Mouse (Mus musculus) limb, embryonic 12.5 days (tissue): ENCODE measurements around the gene Kifc1. TPM values are rescaled to one million over a fixed set of nuclear protein-coding genes. Genes with fewer than 3 reads are reported as not detected.

Experiments used
- ATAC-seq: fragments of 200-750 bp; cut with Nextera tagmentation; 2 replicates; pipeline ENCODE4 v1.8.0; 2017; ENCODE audit warnings: low read depth, moderate TSS enrichment; ENCODE audit not compliant: insufficient number of reproducible peaks, insufficient read depth, low FRiP score, low TSS enrichment
- H3K27ac ChIP-seq: fragments of 300-500 bp; sonication (generic); 2 replicates; pipeline ENCODE4 v1.5.1; 2016; ENCODE audit warnings: mild to moderate bottlenecking, moderate library complexity
- H3K27me3 ChIP-seq: fragments of 300-500 bp; sonication (generic); 2 replicates; pipeline ENCODE4 v1.6.1; 2016; ENCODE audit warnings: mild to moderate bottlenecking, moderate library complexity
- H3K36me3 ChIP-seq: fragments of 300-500 bp; sonication (generic); 2 replicates; pipeline ENCODE4 v1.6.1; 2016; ENCODE audit warnings: mild to moderate bottlenecking, moderate library complexity
- H3K4me1 ChIP-seq: fragments of 300-500 bp; sonication (generic); replicated peaks from 2 replicates; pipeline ENCODE4 v1.6.1; 2016
- H3K4me2 ChIP-seq: fragments of 300-500 bp; sonication (generic); 2 replicates; pipeline ENCODE4 v1.6.1; 2016; ENCODE audit warnings: mild to moderate bottlenecking, moderate library complexity
- H3K4me3 ChIP-seq: fragments of 300-500 bp; sonication (generic); replicated peaks from 2 replicates; pipeline ENCODE4 v1.5.1; 2016; ENCODE audit warnings: mild to moderate bottlenecking
- H3K9ac ChIP-seq: fragments of 300-500 bp; sonication (generic); replicated peaks from 2 replicates; pipeline ENCODE4 v1.6.1; 2016; ENCODE audit warnings: mild to moderate bottlenecking, moderate library complexity
- H3K9me3 ChIP-seq: fragments of 300-500 bp; sonication (generic); 2 replicates; pipeline ENCODE4 v1.6.1; 2016; ENCODE audit warnings: mild to moderate bottlenecking, moderate library complexity
- WGBS: fragments of 180-500 bp; shearing (Covaris S2); methylation state at CpG from one replicate; pipeline ENCODE4 v1.1.7; 2016; 5-methylcytosine and 5-hydroxymethylcytosine counted together
- polyA plus RNA-seq: library from polyadenylated mRNA; unstranded; fragments of >200 nt; fragmentation: Nextera tagmentation; extraction: Ambion mirVana; gene quantifications from 2 replicates; pipeline ENCODE4 v1.2.1, GENCODE M21; 2016

Gene Kifc1
- polyA plus RNA-seq, 1 experiment from 2014 or later = 7.6 TPM

DNA sequence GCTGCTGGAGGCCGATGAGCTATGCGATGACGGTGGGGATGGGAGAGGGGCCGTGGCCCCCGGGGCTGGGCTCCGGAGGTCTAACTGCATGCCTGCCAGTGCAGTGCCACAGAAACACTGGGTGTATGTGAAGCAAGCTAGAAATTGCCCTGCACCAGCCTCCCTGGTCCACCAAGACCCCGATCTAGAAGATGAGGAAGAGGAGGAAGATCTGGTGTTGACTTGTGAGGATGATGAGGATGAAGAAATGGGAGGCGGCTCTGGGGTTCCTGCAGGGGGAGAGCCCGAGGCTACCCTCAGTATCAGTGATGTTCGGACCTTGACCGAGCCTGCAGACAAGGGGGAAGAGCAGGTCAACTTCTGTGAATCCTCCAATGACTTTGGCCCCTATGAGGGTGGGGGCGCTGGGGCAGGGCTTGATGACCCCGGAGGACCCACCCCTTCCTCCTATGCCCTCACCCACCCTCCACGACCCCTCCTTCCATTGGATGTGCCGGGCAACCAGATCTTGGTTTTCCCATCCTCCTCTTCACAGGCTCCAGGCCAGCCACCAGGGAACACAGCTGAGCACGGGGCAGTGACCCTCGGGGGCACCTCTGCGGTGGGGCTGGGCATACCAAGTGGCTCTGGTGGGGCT lies 27.3 kb upstream of the Kifc1 start:
- Histone ChIP-seq H3K4me1 (peaks cover 42% of the 10 kb centered on the region), H3K9me3 (no peaks in the 10 kb centered on the region), H3K27ac (no peak overlapping the region), H3K9ac (no peak overlapping the region; the same call in 1 of the 2 replicates), H3K4me3 (peak overlapping the region; percentile 63; the same call in 1 of the 2 replicates), H3K27me3 (no peaks in the 10 kb centered on the region), H3K4me2 (peak overlapping the region; percentile 98), H3K36me3 (peaks cover 39% of the 10 kb centered on the region)
- no peak for ATAC-seq
- 83% methylated on average over 18 of the region's 18 CpGs for WGBS

DNA sequence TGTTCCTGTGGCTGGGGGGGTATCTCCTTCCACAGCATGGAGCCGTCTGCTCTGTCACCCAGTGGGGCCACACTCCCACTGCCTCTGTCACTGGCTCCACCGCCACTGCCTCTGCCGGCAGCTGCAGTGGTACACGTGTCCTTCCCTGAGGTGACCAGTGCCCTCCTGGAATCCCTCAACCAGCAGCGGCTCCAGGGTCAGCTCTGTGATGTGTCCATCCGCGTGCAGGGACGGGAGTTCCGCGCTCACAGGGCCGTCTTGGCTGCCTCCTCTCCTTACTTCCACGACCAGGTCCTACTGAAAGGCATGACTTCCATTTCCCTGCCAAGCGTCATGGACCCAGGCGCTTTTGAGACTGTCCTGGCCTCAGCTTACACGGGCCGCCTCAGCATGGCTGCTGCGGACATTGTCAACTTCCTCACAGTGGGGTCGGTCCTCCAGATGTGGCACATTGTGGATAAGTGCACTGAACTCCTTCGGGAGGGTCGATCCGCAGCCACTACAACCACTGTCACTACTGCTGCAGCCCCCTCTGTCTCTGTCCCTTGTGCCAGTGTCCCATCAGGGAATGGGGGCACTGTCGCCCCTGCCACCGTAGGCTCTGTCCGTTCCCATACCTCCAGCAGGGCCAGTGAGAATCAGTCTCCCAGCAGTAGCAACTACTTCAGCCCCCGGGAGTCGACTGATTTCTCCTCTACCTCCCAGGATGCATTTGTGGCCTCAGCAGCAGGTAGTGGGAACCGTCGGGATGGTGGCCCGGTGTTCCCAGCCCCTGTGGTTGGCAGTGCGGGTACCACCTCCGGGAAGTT lies 26.6 kb upstream of the Kifc1 start:
- Histone ChIP-seq H3K27me3 (no peaks in the 10 kb centered on the region), H3K4me1 (peaks cover 42% of the 10 kb centered on the region), H3K36me3 (peaks cover 46% of the 10 kb centered on the region), H3K4me3 (peak overlapping the region; percentile 53), H3K9ac (no peak overlapping the region; the same call in 1 of the 2 replicates), H3K4me2 (peak overlapping the region; percentile 98), H3K9me3 (no peaks in the 10 kb centered on the region), H3K27ac (no peak overlapping the region)
- WGBS = 77% methylated on average over 31 of the region's 31 CpGs
- ATAC-seq = no peak

DNA sequence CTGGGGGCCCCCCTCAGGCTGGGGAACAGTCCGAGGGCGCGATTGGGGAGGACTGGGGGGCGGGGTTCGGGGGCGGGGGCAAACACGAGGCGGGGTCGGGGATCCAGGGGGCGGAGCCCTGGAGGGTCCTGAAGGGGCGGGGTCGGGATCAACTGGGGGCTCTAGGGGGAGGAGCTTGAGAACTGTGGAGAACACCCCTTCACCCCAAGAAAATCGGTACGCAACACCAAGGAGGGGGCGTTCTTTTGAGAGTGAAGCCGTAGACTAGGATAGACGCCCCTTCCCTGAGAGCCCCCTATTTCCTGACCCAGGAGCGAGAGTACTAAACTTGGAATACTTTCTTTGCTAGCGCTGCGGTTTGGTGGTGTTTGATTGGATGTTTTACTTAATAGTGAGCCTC lies 25.8 kb upstream of the Kifc1 start:
- 1% methylated on average over 19 of the region's 20 CpGs for WGBS
- ATAC-seq = peak; percentile 4; the same call in 1 of the 2 replicates
- peak overlapping the region; percentile 53 for H3K4me3 ChIP-seq
- peaks cover 46% of the 10 kb centered on the region for H3K4me1 ChIP-seq
- H3K36me3 ChIP-seq = peaks cover 54% of the 10 kb centered on the region
- H3K27me3 ChIP-seq = no peaks in the 10 kb centered on the region
- peak overlapping the region; percentile 61 for H3K9ac ChIP-seq
- H3K27ac ChIP-seq = peak overlapping the region; percentile 86
- no peaks in the 10 kb centered on the region for H3K9me3 ChIP-seq
- H3K4me2 ChIP-seq = peak overlapping the region; percentile 98

DNA sequence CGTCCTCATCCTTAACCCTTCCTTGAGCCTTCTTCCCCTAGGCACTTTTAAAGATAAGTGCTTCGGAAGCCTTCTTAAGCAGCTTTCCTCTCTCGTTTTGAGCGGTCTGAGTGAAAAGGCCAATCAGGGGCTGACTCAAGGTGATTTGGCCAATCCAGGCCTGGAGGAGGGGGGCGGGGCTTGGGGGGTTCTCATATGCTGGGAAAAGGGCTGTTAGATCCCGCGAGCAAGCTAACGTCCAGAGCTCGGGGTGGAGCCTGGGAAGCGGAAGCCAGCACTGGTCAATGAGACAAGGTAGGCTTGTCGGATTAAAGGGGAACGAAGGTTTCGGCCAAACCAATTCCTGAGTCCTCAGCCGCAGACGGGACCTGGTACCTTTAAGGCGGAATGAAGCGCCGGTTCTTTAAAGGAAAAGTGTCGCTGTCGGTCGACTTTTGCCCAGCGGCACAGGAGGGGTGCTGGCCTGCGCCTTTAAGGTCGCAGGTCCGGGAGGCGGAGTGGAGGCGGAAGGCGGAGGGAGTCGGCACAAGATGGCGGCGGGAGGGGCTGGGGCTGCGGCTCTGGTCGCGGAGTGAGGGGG lies 25.3 kb upstream of the Kifc1 start, which contains the start of the genes Tapbp and Zbtb22:
Tapbp (plus strand) TSS at position 229 of the 580 bp plus-strand sequence.
Zbtb22 (plus strand) TSS at position 234 of the 580 bp plus-strand sequence.
- H3K4me2 ChIP-seq = peak within 1 kb of the TSS; percentile 98
- peak within 1 kb of the TSS; percentile 86 for H3K27ac ChIP-seq
- peak within 1 kb of the TSS; percentile 53 for H3K4me3 ChIP-seq
- H3K9me3 ChIP-seq = no peaks in the 10 kb centered on the region
- no peaks in the 10 kb centered on the region for H3K27me3 ChIP-seq
- H3K9ac ChIP-seq = peak within 1 kb of the TSS; percentile 61
- peaks cover 59% of the 10 kb centered on the region for H3K36me3 ChIP-seq
- under 1% methylated on average over 34 of the region's 34 CpGs for WGBS
- ATAC-seq = peak; percentile 90
- peaks cover 50% of the 10 kb centered on the region for H3K4me1 ChIP-seq

DNA sequence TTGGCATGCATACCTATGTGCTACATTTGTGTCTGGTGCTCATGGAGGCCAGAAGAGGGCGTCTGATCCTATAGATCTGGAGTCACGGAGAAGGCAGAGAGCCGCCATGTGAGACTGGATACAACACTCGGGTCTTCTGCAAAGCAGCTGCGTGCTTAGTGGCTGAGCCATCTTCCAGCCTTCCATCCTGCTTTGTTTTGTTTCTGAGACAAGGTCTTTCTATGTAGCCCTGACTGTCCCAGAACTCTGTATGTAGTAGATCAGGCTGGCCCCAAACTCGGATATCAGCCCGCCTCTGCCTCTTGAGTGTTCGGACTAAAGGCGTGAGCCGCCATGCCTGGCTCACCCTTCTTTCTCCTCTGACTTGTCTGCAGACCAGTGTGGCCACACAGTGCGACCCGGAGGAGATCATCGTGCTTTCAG lies 24.5 kb upstream of the Kifc1 start:
- Histone ChIP-seq H3K9me3 (no peaks in the 10 kb centered on the region), H3K27ac (no peak overlapping the region), H3K36me3 (peaks cover 63% of the 10 kb centered on the region), H3K4me3 (peak overlapping the region; percentile 53), H3K4me2 (peak overlapping the region; percentile 98), H3K4me1 (peaks cover 55% of the 10 kb centered on the region), H3K9ac (no peak overlapping the region; the same call in 1 of the 2 replicates), H3K27me3 (no peaks in the 10 kb centered on the region)
- no peak for ATAC-seq
- WGBS = 78% methylated on average over 13 of the region's 13 CpGs

DNA sequence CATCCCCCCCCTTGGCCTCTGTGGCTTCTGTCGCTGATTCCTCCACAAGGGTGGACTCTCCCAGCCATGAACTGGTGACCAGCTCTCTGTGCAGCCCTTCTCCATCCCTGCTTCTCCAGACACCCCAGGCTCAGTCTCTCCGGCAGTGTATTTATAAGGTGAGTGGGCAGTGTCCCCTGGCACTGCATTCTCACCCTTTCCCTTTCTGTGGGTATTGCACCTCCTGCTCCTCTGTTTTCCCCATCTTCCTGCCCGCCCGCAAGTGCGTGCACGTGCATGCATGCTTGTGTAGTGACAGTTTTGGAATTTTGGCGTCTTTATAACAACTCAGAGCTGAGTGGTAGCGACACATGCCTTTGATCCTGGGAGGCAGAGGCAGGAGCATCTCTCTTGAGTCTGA lies 23.4 kb upstream of the Kifc1 start:
- no peak for ATAC-seq
- Histone ChIP-seq H3K4me1 (peaks cover 46% of the 10 kb centered on the region), H3K27me3 (no peaks in the 10 kb centered on the region), H3K4me3 (no peak overlapping the region), H3K36me3 (peaks cover 63% of the 10 kb centered on the region), H3K4me2 (no peak overlapping the region), H3K9me3 (no peaks in the 10 kb centered on the region), H3K9ac (no peak overlapping the region), H3K27ac (no peak overlapping the region)
- WGBS = 94% methylated on average over 8 of the region's 8 CpGs

DNA sequence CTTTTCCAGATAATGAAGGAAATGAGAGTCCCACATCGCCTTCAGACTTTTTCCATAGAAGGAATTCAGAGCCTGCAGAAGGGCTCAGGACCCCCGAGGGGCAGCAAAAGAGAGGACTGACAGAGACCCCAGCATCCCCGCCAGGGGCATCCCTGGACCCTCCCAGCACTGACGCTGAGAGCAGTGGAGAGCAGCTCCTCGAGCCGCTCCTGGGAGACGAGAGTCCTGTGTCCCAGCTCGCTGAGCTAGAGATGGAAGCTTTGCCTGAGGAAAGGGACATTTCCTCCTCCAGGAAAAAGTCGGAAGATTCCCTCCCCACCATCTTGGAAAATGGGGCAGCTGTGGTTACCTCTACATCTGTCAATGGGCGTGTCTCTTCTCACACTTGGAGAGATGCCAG lies 22.8 kb upstream of the Kifc1 start:
- no peak overlapping the region for H3K4me2 ChIP-seq
- no peaks in the 10 kb centered on the region for H3K27me3 ChIP-seq
- ATAC-seq = no peak
- H3K27ac ChIP-seq = no peak overlapping the region
- no peak overlapping the region for H3K9ac ChIP-seq
- no peak overlapping the region for H3K4me3 ChIP-seq
- peaks cover 61% of the 10 kb centered on the region for H3K36me3 ChIP-seq
- peaks cover 42% of the 10 kb centered on the region for H3K4me1 ChIP-seq
- no peaks in the 10 kb centered on the region for H3K9me3 ChIP-seq
- WGBS = 90% methylated on average over 10 of the region's 10 CpGs

DNA sequence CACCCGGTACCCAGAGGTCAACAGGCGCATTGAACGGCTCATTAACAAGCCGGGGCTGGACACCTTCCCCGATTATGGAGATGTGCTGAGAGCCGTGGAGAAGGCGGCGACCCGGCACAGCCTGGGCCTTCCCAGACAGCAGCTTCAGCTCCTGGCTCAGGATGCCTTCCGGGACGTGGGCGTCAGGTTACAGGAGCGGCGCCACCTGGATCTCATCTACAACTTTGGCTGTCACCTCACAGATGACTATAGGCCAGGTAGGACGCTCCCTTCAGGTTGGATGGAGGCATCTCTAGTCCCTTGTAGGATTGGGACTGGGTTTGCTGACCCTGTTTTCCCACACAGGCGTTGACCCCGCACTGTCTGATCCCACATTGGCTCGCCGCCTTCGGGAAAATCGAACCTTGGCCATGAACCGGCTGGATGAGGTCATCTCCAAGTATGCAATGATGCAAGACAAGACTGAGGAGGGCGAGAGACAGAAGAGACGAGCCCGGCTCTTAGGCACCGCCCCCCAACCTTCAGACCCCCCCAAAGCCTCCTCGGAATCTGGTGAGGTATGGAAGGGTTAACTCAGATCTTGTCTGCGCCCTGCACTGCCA lies 21.5 kb upstream of the Kifc1 start:
- Histone ChIP-seq H3K27ac (no peak overlapping the region), H3K27me3 (no peaks in the 10 kb centered on the region), H3K36me3 (peaks cover 47% of the 10 kb centered on the region), H3K4me1 (peaks cover 46% of the 10 kb centered on the region), H3K9ac (no peak overlapping the region), H3K9me3 (no peaks in the 10 kb centered on the region), H3K4me3 (peak overlapping the region; percentile 6; the same call in 1 of the 2 replicates), H3K4me2 (no peak overlapping the region)
- ATAC-seq = no peak
- 93% methylated on average over 28 of the region's 28 CpGs for whole genome bisulfite sequencing

DNA sequence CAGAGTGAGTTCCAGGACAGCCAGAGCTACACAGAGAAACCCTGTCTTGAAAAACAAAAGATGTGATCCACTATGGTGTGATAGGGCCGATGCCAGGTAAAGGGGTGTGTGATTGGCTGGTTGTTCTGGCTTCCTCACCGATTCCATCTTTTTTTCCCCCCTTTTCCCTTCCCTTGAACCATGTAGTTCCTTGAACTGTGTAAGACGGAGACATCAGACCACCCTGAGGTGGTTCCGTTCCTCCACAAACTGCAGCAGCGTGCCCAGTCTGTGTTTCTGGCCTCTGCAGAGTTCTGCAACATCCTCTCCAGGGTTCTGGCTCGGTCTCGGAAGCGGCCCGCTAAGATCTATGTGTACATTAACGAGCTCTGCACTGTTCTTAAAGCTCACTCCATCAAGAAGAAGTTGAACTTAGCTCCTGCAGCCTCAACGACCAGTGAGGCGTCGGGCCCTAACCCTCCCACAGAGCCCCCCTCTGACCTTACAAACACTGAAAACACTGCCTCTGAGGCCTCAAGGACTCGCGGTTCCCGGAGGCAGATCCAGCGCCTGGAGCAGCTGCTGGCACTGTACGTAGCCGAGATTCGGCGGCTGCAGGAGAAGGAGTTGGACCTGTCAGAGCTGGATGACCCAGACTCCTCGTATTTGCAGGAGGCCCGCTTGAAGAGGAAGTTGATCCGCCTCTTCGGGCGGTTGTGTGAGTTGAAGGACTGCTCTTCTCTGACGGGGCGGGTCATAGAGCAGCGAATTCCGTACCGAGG lies 20.8 kb upstream of the Kifc1 start:
- ATAC-seq = no peak
- Histone ChIP-seq H3K4me3 (peak overlapping the region; percentile 6; the same call in 1 of the 2 replicates), H3K4me1 (peaks cover 40% of the 10 kb centered on the region), H3K27ac (no peak overlapping the region), H3K27me3 (no peaks in the 10 kb centered on the region), H3K9me3 (no peaks in the 10 kb centered on the region), H3K4me2 (no peak overlapping the region), H3K36me3 (peaks cover 47% of the 10 kb centered on the region), H3K9ac (no peak overlapping the region)
- 91% methylated on average over 31 of the region's 31 CpGs for WGBS

DNA sequence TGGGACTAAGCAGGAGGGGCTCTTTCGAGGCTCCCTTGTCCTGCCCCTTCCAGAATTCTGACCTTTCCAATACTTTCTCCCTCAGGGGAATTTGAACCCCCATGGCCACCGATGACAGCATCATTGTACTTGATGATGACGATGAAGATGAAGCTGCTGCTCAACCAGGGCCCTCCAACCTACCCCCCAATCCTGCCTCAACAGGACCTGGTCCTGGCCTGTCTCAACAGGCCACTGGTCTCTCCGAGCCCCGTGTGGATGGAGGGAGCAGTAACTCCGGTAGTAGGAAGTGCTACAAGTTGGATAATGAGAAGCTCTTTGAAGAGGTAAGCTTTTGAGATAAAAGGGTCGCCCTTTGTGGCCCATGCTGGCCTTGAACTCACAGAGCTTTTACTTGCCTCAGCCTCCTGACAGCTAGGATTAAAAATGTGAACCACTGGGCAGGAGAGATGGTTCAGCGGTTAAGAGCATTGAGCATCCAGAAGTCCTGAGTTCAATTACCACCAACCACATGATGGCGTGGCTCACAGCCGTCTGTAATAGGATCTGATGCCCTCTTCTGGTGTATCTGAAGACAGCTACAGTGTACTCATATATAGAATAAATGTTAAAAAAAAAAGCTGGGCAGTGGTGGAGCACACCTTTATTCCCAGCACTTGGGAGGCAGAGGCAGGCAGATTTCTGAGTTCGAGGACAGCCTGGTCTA lies 20.0 kb upstream of the Kifc1 start:
- Histone ChIP-seq H3K4me2 (peak overlapping the region; percentile 94), H3K9ac (peak overlapping the region; percentile 81), H3K27me3 (no peaks in the 10 kb centered on the region), H3K9me3 (no peaks in the 10 kb centered on the region), H3K4me1 (peaks cover 39% of the 10 kb centered on the region), H3K36me3 (peaks cover 47% of the 10 kb centered on the region), H3K4me3 (peak overlapping the region; percentile 75), H3K27ac (peak overlapping the region; percentile 91; the same call in 1 of the 2 replicates)
- no peak for ATAC-seq
- WGBS = 54% methylated on average over 11 of the region's 11 CpGs
